Mouse (Mus musculus): ENCODE measurements at regions not wholly inside any gene's neighbourhood (a gene's known extent, or its start where the extent isn't known, plus 50 kb on each side); places are given as distances from the start of the nearest gene placed in this dataset.
"Not testable (repeated sequence)": the region's sequence is repeated elsewhere in the genome, so short reads cannot be mapped to it uniquely, and the experiment has no call there.

- peak; percentile 3 for DNase-seq
Observed at GRCm38 (mm10) chr3:18746898-18747297, 798.7 kb downstream of the Cypt12 start.

GRCm38 (mm10) chr3:18751660-18752259, 803.5 kb downstream of the Cypt12 start:
- no peak for DNase-seq

- DNase-seq, result no peak
Observed at GRCm38 (mm10) chr3:18764301-18765078, 816.3 kb downstream of the Cypt12 start.

GRCm38 (mm10) chr3:18778481-18778880, 830.3 kb downstream of the Cypt12 start:
- no peak for DNase-seq

- DNase-seq, result peak; percentile 43
Observed at GRCm38 (mm10) chr3:18787531-18788176, 839.4 kb downstream of the Cypt12 start.

GRCm38 (mm10) chr3:18802794-18803193, 825.7 kb downstream of the 1700064H15Rik start:
- no peak for DNase-seq

GRCm38 (mm10) chr3:18828788-18829320, 799.6 kb downstream of the 1700064H15Rik start:
- not testable (repeated sequence) for DNase-seq

- peak; percentile 1 for DNase-seq
Observed at GRCm38 (mm10) chr3:18868117-18868739, 760.2 kb downstream of the 1700064H15Rik start.

GRCm38 (mm10) chr3:18868758-18869157, 759.7 kb downstream of the 1700064H15Rik start:
- no peak for DNase-seq

- DNase-seq, result no peak
Observed at GRCm38 (mm10) chr3:18877060-18877459, 751.4 kb downstream of the 1700064H15Rik start.

GRCm38 (mm10) chr3:18877572-18877971, 750.9 kb downstream of the 1700064H15Rik start:
- DNase-seq, result no peak

- DNase-seq, result no peak
Observed at GRCm38 (mm10) chr3:18881186-18881585, 747.3 kb downstream of the 1700064H15Rik start.

- DNase-seq, result no peak
Observed at GRCm38 (mm10) chr3:18892813-18893212, 735.7 kb downstream of the 1700064H15Rik start.

- no peak for DNase-seq
Observed at GRCm38 (mm10) chr3:18905769-18906168, 722.7 kb downstream of the 1700064H15Rik start.

- DNase-seq, result no peak
Observed at GRCm38 (mm10) chr3:18906210-18906609, 722.3 kb downstream of the 1700064H15Rik start.

GRCm38 (mm10) chr3:18908737-18909136, 719.7 kb downstream of the 1700064H15Rik start:
- DNase-seq, result no peak

GRCm38 (mm10) chr3:18928401-18929104, 699.9 kb downstream of the 1700064H15Rik start:
- no peak for DNase-seq

- no peak for DNase-seq
Observed at GRCm38 (mm10) chr3:18929105-18929492, 699.4 kb downstream of the 1700064H15Rik start.

- DNase-seq, result no peak
Observed at GRCm38 (mm10) chr3:18932983-18933726, 695.3 kb downstream of the 1700064H15Rik start.

GRCm38 (mm10) chr3:18934891-18935290, 693.6 kb downstream of the 1700064H15Rik start:
- DNase-seq, result no peak

GRCm38 (mm10) chr3:18937333-18938122, 690.9 kb downstream of the 1700064H15Rik start:
- no peak for DNase-seq
